Comparison of ENCODE assay signal across 9 mouse cellular contexts in genomic region chr4:101320587-101320986, GRCm38 (mm10). TPM values are rescaled to one million over a fixed set of nuclear protein-coding genes. Genes with fewer than 3 reads are reported as not detected.
DNase-seq lines count a peak whose midpoint lies in the region; ATAC-seq lines count a peak whose summit lies in the region.
"Had no signal": no experiment of that assay in that cellular context is flagged by ENCODE, and none has a peak within 500 bp of the region (broad histone marks: within the 10 kb centered on the region; RNA-seq: fewer than 3 reads in every experiment).

No protein-coding gene starts in this region.

- DNase-seq in adrenal gland, adult 2 months, result peak; percentile 30
- no peak for DNase-seq in adrenal gland, adult 8-10 months
- DNase-seq in testis, postnatal 10 days (ENCODE audit: low spot score), result peak; percentile 51
- DNase-seq in testis, postnatal 14 days (ENCODE audit: low spot score), result no peak
- no peak for DNase-seq in right cerebral cortex, adult 18-20 months
- DNase-seq in limb, embryonic 10.5 days (ENCODE audit: low spot score), result no peak
- DNase-seq in ovary, adult 18-20 months (ENCODE audit: low spot score), result no peak

- H3K27ac ChIP-seq in limb, embryonic 10.5 days, result no peak overlapping the region
- H3K27ac ChIP-seq: limb, embryonic 12.5 days had no signal

- no peaks in the 10 kb centered on the region for H3K9me3 ChIP-seq in limb, embryonic 10.5 days (replicated peaks)
- H3K9me3 ChIP-seq: limb, embryonic 12.5 days had no signal

- 80% methylated on average over 2 of the region's 2 CpGs for WGBS in limb, embryonic 10.5 days

- ATAC-seq in megakaryocyte, adult 5-6 weeks (ENCODE audit: poor library complexity, severe bottlenecking), result peak; percentile 92

- H3K27me3 ChIP-seq in limb, embryonic 10.5 days (ENCODE audit: low read depth, poor library complexity, severe bottlenecking), result no peaks in the 10 kb centered on the region
- H3K27me3 ChIP-seq: limb, embryonic 12.5 days had no signal

- H3K4me1 ChIP-seq in limb, embryonic 10.5 days, result no peaks in the 10 kb centered on the region
- H3K4me1 ChIP-seq: limb, embryonic 12.5 days had no signal

- H3K4me3 ChIP-seq in limb, embryonic 10.5 days, result no peak overlapping the region
- H3K4me3 ChIP-seq: limb, embryonic 12.5 days had no signal

- H3K36me3 ChIP-seq in limb, embryonic 10.5 days, result no peaks in the 10 kb centered on the region
- H3K36me3 ChIP-seq: limb, embryonic 12.5 days had no signal

RNA-seq across cellular contexts. Expression of gene Jak1, which starts 55.5 kb away (rescaled TPM):
- total RNA-seq in adrenal gland, adult 2 months (2021), result 100 to 1,000 TPM; 116 to 157 TPM
- polyA plus RNA-seq in adrenal gland, adult 2 months (2012; rRNA removed), result 78.1 and 118 TPM in 2 replicates
- 100 to 1,000 TPM; 124 to 155 (median 151) TPM for total RNA-seq in adrenal gland, adult 8-10 months (2022)
- 105 and 111 TPM in 2 replicates for total RNA-seq in megakaryocyte, adult 5-6 weeks (2015)
- 92.7 and 98.5 TPM in 2 replicates for total RNA-seq in megakaryocyte, adult 5-6 weeks (2017)
- polyA plus RNA-seq in limb, embryonic 10.5 days (2016; fragmentation: Nextera tagmentation; extraction: Ambion mirVana), result 47.7 and 53.9 TPM in 2 replicates

Comparison
In these comparisons a context has a peak if more than half of its experiments do, and no peak if none do; other contexts are left out.
1. DNase-seq: peak in adrenal gland, adult 2 months (single experiment) and testis, postnatal 10 days (single experiment); none in adrenal gland, adult 8-10 months (single experiment), testis, postnatal 14 days (single experiment), right cerebral cortex, adult 18-20 months (single experiment), limb, embryonic 10.5 days (single experiment) and ovary, adult 18-20 months (single experiment).